Mouse (Mus musculus): ENCODE measurements around the gene Lrrc36. TPM values are rescaled to one million over a fixed set of nuclear protein-coding genes. Genes with fewer than 3 reads are reported as not detected.
A peak's percentile ranks its signal among the peaks of the same experiment; 100 is the strongest.

Lrrc36 gene
- polyA plus RNA-seq, 1 experiment from 2014 or later = not detected

GRCm38 (mm10) chr8:105451903-105452603 lies 38.7 kb downstream of the Lrrc36 start:
- WGBS = 64% methylated on average over 15 of the region's 15 CpGs
- Histone ChIP-seq H3K27me3 (replicated peaks) (no peaks in the 10 kb centered on the region), H3K4me1 (no peaks in the 10 kb centered on the region), H3K27ac (no peak overlapping the region), H3K36me3 (no peaks in the 10 kb centered on the region), H3K4me3 (replicated peaks) (no peak overlapping the region), H3K4me2 (no peak overlapping the region), H3K9ac (no peak overlapping the region), H3K9me3 (no peaks in the 10 kb centered on the region)
- no peak; the same call in 1 of the 2 replicates for ATAC-seq (ENCODE audit: insufficient read depth, low FRiP score, low read depth)

- H3K9me3 ChIP-seq = no peaks in the 10 kb centered on the region
- no peak overlapping the region for H3K4me2 ChIP-seq
- H3K27me3 ChIP-seq (replicated peaks) = no peaks in the 10 kb centered on the region
- WGBS = 66% methylated on average over 5 of the region's 5 CpGs
- no peak overlapping the region for H3K27ac ChIP-seq
- no peaks in the 10 kb centered on the region for H3K36me3 ChIP-seq
- no peak overlapping the region for H3K4me3 ChIP-seq (replicated peaks)
- H3K4me1 ChIP-seq = no peaks in the 10 kb centered on the region
- no peak overlapping the region for H3K9ac ChIP-seq
- no peak for ATAC-seq (ENCODE audit: insufficient read depth, low FRiP score, low read depth)
These were observed 39.9 kb downstream of the Lrrc36 start for GRCm38 (mm10) chr8:105453296-105453695.

- Histone ChIP-seq H3K4me1 (no peaks in the 10 kb centered on the region), H3K4me3 (replicated peaks) (no peak overlapping the region), H3K27me3 (replicated peaks) (no peaks in the 10 kb centered on the region), H3K9ac (no peak overlapping the region), H3K9me3 (no peaks in the 10 kb centered on the region), H3K36me3 (no peaks in the 10 kb centered on the region), H3K4me2 (no peak overlapping the region), H3K27ac (no peak overlapping the region)
- no peak for ATAC-seq (ENCODE audit: insufficient read depth, low FRiP score, low read depth)
- WGBS = 55% methylated on average over 5 of the region's 5 CpGs
These were observed 40.7 kb downstream of the Lrrc36 start for GRCm38 (mm10) chr8:105454088-105454487.

GRCm38 (mm10) chr8:105455218-105455617 lies 41.8 kb downstream of the Lrrc36 start:
- no peak overlapping the region for H3K4me3 ChIP-seq (replicated peaks)
- H3K27me3 ChIP-seq (replicated peaks) = no peaks in the 10 kb centered on the region
- H3K4me2 ChIP-seq = no peak overlapping the region
- no peak overlapping the region for H3K9ac ChIP-seq
- no peaks in the 10 kb centered on the region for H3K4me1 ChIP-seq
- 46% methylated on average over 10 of the region's 10 CpGs for WGBS
- H3K27ac ChIP-seq = no peak overlapping the region
- no peak for ATAC-seq (ENCODE audit: insufficient read depth, low FRiP score, low read depth)
- H3K36me3 ChIP-seq = no peaks in the 10 kb centered on the region
- H3K9me3 ChIP-seq = no peaks in the 10 kb centered on the region

- peak; percentile 53; the same call in 1 of the 2 replicates for ATAC-seq (ENCODE audit: insufficient read depth, low FRiP score, low read depth)
- H3K4me1 ChIP-seq = no peaks in the 10 kb centered on the region
- no peak overlapping the region for H3K4me3 ChIP-seq (replicated peaks)
- no peak overlapping the region for H3K9ac ChIP-seq
- no peaks in the 10 kb centered on the region for H3K36me3 ChIP-seq
- no peaks in the 10 kb centered on the region for H3K27me3 ChIP-seq (replicated peaks)
- no peak overlapping the region for H3K4me2 ChIP-seq
- 51% methylated on average over 13 of the region's 13 CpGs for WGBS
- no peak overlapping the region for H3K27ac ChIP-seq
- no peaks in the 10 kb centered on the region for H3K9me3 ChIP-seq
These were observed 47.9 kb downstream of the Lrrc36 start for GRCm38 (mm10) chr8:105461085-105461803.

GRCm38 (mm10) chr8:105464595-105464994 lies 51.2 kb downstream of the Lrrc36 start:
- no peak overlapping the region for H3K4me2 ChIP-seq
- H3K4me3 ChIP-seq (replicated peaks) = no peak overlapping the region
- no peak for ATAC-seq (ENCODE audit: insufficient read depth, low FRiP score, low read depth)
- H3K27ac ChIP-seq = no peak overlapping the region
- WGBS = 63% methylated on average over 7 of the region's 7 CpGs
- H3K9me3 ChIP-seq = no peaks in the 10 kb centered on the region
- no peak overlapping the region for H3K9ac ChIP-seq
- no peaks in the 10 kb centered on the region for H3K27me3 ChIP-seq (replicated peaks)
- H3K36me3 ChIP-seq = no peaks in the 10 kb centered on the region
- H3K4me1 ChIP-seq = peaks cover 7% of the 10 kb centered on the region; the same call in 1 of the 2 replicates

- Histone ChIP-seq H3K4me1 (peaks cover 22% of the 10 kb centered on the region), H3K9me3 (no peaks in the 10 kb centered on the region), H3K27ac (no peak overlapping the region), H3K36me3 (no peaks in the 10 kb centered on the region), H3K4me2 (no peak overlapping the region), H3K27me3 (replicated peaks) (no peaks in the 10 kb centered on the region), H3K9ac (no peak overlapping the region), H3K4me3 (replicated peaks) (no peak overlapping the region)
- ATAC-seq (ENCODE audit: insufficient read depth, low FRiP score, low read depth) = no peak
- WGBS = 76% methylated on average over 6 of the region's 6 CpGs
These were observed 52.9 kb downstream of the Lrrc36 start for GRCm38 (mm10) chr8:105466246-105466645.

GRCm38 (mm10) chr8:105466700-105467291 lies 53.4 kb downstream of the Lrrc36 start:
- Histone ChIP-seq H3K27ac (no peak overlapping the region), H3K4me3 (replicated peaks) (no peak overlapping the region), H3K4me2 (no peak overlapping the region), H3K9ac (no peak overlapping the region), H3K36me3 (no peaks in the 10 kb centered on the region), H3K9me3 (no peaks in the 10 kb centered on the region), H3K4me1 (peaks cover 26% of the 10 kb centered on the region), H3K27me3 (replicated peaks) (no peaks in the 10 kb centered on the region)
- ATAC-seq (ENCODE audit: insufficient read depth, low FRiP score, low read depth) = no peak
- 66% methylated on average over 7 of the region's 7 CpGs for WGBS

- Histone ChIP-seq H3K27me3 (replicated peaks) (0 out of 2 replicates have a peak, but pooled peaks cover under 1% of the 10 kb centered on the region), H3K36me3 (no peaks in the 10 kb centered on the region), H3K27ac (no peak overlapping the region), H3K4me3 (replicated peaks) (no peak overlapping the region), H3K9ac (no peak overlapping the region), H3K4me1 (peaks cover 27% of the 10 kb centered on the region), H3K9me3 (no peaks in the 10 kb centered on the region), H3K4me2 (no peak overlapping the region)
- ATAC-seq (ENCODE audit: insufficient read depth, low FRiP score, low read depth) = no peak
- WGBS = 94% methylated on average over 10 of the region's 10 CpGs
These were observed 54.1 kb downstream of the Lrrc36 start for GRCm38 (mm10) chr8:105467396-105467985.

GRCm38 (mm10) chr8:105468002-105468720 lies 54.8 kb downstream of the Lrrc36 start:
- no peak overlapping the region for H3K27ac ChIP-seq
- H3K9ac ChIP-seq = no peak overlapping the region
- no peak overlapping the region for H3K4me2 ChIP-seq
- 88% methylated on average over 27 of the region's 27 CpGs for WGBS
- H3K4me1 ChIP-seq = peaks cover 27% of the 10 kb centered on the region
- H3K36me3 ChIP-seq = no peaks in the 10 kb centered on the region
- 0 out of 2 replicates have a peak, but pooled peaks cover 2% of the 10 kb centered on the region for H3K27me3 ChIP-seq (replicated peaks)
- ATAC-seq (ENCODE audit: insufficient read depth, low FRiP score, low read depth) = no peak
- no peak overlapping the region for H3K4me3 ChIP-seq (replicated peaks)
- H3K9me3 ChIP-seq = no peaks in the 10 kb centered on the region

- no peak overlapping the region for H3K27ac ChIP-seq
- no peak overlapping the region for H3K4me3 ChIP-seq (replicated peaks)
- ATAC-seq (ENCODE audit: insufficient read depth, low FRiP score, low read depth) = peak; percentile 33; the same call in 1 of the 2 replicates
- H3K36me3 ChIP-seq = peaks cover 4% of the 10 kb centered on the region; the same call in 1 of the 2 replicates
- H3K27me3 ChIP-seq (replicated peaks) = 0 out of 2 replicates have a peak, but pooled peaks cover 2% of the 10 kb centered on the region
- peaks cover 33% of the 10 kb centered on the region for H3K4me1 ChIP-seq
- no peak overlapping the region for H3K4me2 ChIP-seq
- 46% methylated on average over 6 of the region's 6 CpGs for WGBS
- H3K9ac ChIP-seq = no peak overlapping the region
- H3K9me3 ChIP-seq = no peaks in the 10 kb centered on the region
These were observed 55.8 kb downstream of the Lrrc36 start for GRCm38 (mm10) chr8:105469041-105469695.

Data from stomach, embryonic 15.5 days (tissue).